Mouse (Mus musculus) lung, postnatal 0 days (tissue): ENCODE measurements around the gene Btbd35f18. TPM values are rescaled to one million over a fixed set of nuclear protein-coding genes. Genes with fewer than 3 reads are reported as not detected.
"Not testable (repeated sequence)": the region's sequence is repeated elsewhere in the genome, so short reads cannot be mapped to it uniquely, and the experiment has no call there.

Experiments used
- ATAC-seq: fragments of 200-750 bp; cut with Nextera tagmentation; 2 replicates; pipeline ENCODE4 v1.8.0; 2017; ENCODE audit warnings: moderate library complexity
- DNase-seq: peaks from one replicate; pipeline ENCODE4 v3.0.0-alpha.2; 2016; ENCODE audit warnings: low spot score
- H3K27ac ChIP-seq: fragments of 300-500 bp; sonication (generic); 2 replicates; pipeline ENCODE4 v1.5.1; 2014; ENCODE audit warnings: antibody characterized with exemption, mild to moderate bottlenecking, low read length, mixed read lengths
- H3K27me3 ChIP-seq: fragments of 300-500 bp; sonication (generic); replicated peaks from 2 replicates; pipeline ENCODE4 v1.6.1; 2014; ENCODE audit warnings: low read length, mixed read lengths; ENCODE audit not compliant: insufficient read depth
- H3K36me3 ChIP-seq: fragments of 300-500 bp; sonication (generic); 2 replicates; pipeline ENCODE4 v1.6.1; 2014; ENCODE audit warnings: low read length, mixed read lengths; ENCODE audit not compliant: insufficient read depth
- H3K4me1 ChIP-seq: fragments of 300-500 bp; sonication (generic); 2 replicates; pipeline ENCODE4 v1.6.1; 2014; ENCODE audit warnings: antibody characterized with exemption, low read depth, low read length, mixed read lengths; ENCODE audit not compliant: insufficient read depth
- H3K4me2 ChIP-seq: fragments of 300-500 bp; sonication (generic); replicated peaks from 2 replicates; pipeline ENCODE4 v1.6.1; 2014; ENCODE audit warnings: low read depth, mild to moderate bottlenecking, low read length, moderate library complexity, mixed read lengths
- H3K4me3 ChIP-seq: fragments of 300-500 bp; sonication (generic); 2 replicates; pipeline ENCODE4 v1.5.1; 2014; ENCODE audit warnings: low read depth, low read length
- H3K9ac ChIP-seq: fragments of 300-500 bp; sonication (generic); replicated peaks from 2 replicates; pipeline ENCODE4 v1.6.1; 2014; ENCODE audit warnings: low read depth, mild to moderate bottlenecking
- H3K9me3 ChIP-seq: fragments of 300-500 bp; sonication (generic); 2 replicates; pipeline ENCODE4 v1.6.1; 2016; ENCODE audit warnings: low read length, mixed read lengths
- WGBS: fragments of 180-500 bp; shearing (Covaris S2); extraction: QIAGEN DNeasy Blood & Tissue Kit; methylation state at CpG from one replicate; pipeline ENCODE4 v1.1.7; 2014; 5-methylcytosine and 5-hydroxymethylcytosine counted together
- polyA plus RNA-seq: library from polyadenylated mRNA; unstranded; fragments of >200 nt; fragmentation: Nextera tagmentation; extraction: Ambion mirVana; gene quantifications from 2 replicates; pipeline ENCODE4 v1.2.1, GENCODE M21; 2015

Btbd35f18 gene
- not detected in 2 replicates for polyA plus RNA-seq

DNA sequence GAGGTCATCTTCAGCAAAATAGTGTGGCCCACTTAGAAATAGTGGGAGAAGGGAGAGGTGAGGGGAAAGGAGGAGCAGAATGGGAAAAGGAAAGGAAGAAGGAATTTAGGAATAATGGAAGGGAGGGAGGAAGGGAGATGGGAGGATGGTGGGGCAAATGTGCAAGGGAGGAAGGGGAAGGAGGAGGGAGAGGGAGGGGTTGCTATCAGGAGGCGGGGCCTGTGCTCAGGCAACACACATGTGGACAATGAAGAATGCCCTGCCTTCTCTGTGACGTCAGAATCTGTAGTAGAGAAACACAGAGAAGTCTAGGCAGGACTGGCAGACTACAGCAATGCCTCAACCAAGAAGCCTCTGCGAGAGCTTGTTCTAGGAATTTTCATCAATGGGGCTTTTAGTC is at the start of gene Btbd35f18:
Btbd35f18 (plus strand) TSS at position 301 of the 400 bp plus-strand sequence.
- not testable (repeated sequence) for H3K9me3 ChIP-seq, H3K27me3 ChIP-seq, ATAC-seq, H3K4me3 ChIP-seq, H3K4me2 ChIP-seq, H3K9ac ChIP-seq, H3K27ac ChIP-seq, H3K36me3 ChIP-seq, DNase-seq, H3K4me1 ChIP-seq
- no CpG with 5 or more reads among the region's 3 CpGs for WGBS

Other genes with a start within 250 kb of the Btbd35f18 start
- gene Btbd35f10, start 52.7 kb downstream of the Btbd35f18 start, polyA plus RNA-seq: not detected in 2 replicates